Mouse (Mus musculus): ENCODE results near the gene Ak3. TPM values are rescaled to one million over a fixed set of nuclear protein-coding genes. Genes with fewer than 3 reads are reported as not detected.

The Ak3 gene
- polyA plus RNA-seq, 1 experiment from 2014 or later: 94.5 TPM

- no peak overlapping the region for H3K9ac ChIP-seq (replicated peaks; ENCODE audit: low read length)
- H3K9me3 ChIP-seq (replicated peaks; ENCODE audit: control insufficient read depth, low read length): no peaks in the 10 kb centered on the region
- no peak overlapping the region for H3K27ac ChIP-seq (replicated peaks; ENCODE audit: low read depth, low read length)
- DNase-seq (ENCODE audit: low spot score): no peak
- no peaks in the 10 kb centered on the region for H3K4me1 ChIP-seq (ENCODE audit: control insufficient read depth, insufficient read depth, low read length)
- WGBS: 86% methylated on average over 4 of the region's 4 CpGs
- H3K4me3 ChIP-seq (ENCODE audit: low read depth, low read length): no peak overlapping the region
- ATAC-seq (replicated peaks; ENCODE audit: insufficient number of reproducible peaks, low FRiP score, low TSS enrichment, low read depth): no peak
- no peaks in the 10 kb centered on the region for H3K36me3 ChIP-seq (replicated peaks; ENCODE audit: control insufficient read depth, insufficient read depth, low read depth, low read length)
- no peak overlapping the region for H3K4me2 ChIP-seq (ENCODE audit: low read depth, low read length)
- no peaks in the 10 kb centered on the region for H3K27me3 ChIP-seq (ENCODE audit: control insufficient read depth, insufficient read depth, low read length)
These were observed 7.6 kb downstream of the Ak3 start for GRCm38 (mm10) chr19:29040206-29040605.

GRCm38 (mm10) chr19:29039334-29039733 is 8.4 kb downstream of the Ak3 start:
- no peak overlapping the region for H3K9ac ChIP-seq (replicated peaks; ENCODE audit: low read length)
- no peaks in the 10 kb centered on the region for H3K27me3 ChIP-seq (ENCODE audit: control insufficient read depth, insufficient read depth, low read length)
- no peak overlapping the region for H3K4me3 ChIP-seq (ENCODE audit: low read depth, low read length)
- H3K4me2 ChIP-seq (ENCODE audit: low read depth, low read length): no peak overlapping the region
- H3K27ac ChIP-seq (replicated peaks; ENCODE audit: low read depth, low read length): no peak overlapping the region
- DNase-seq (ENCODE audit: low spot score): no peak
- ATAC-seq (replicated peaks; ENCODE audit: insufficient number of reproducible peaks, low FRiP score, low TSS enrichment, low read depth): no peak
- no peaks in the 10 kb centered on the region for H3K4me1 ChIP-seq (ENCODE audit: control insufficient read depth, insufficient read depth, low read length)
- no peaks in the 10 kb centered on the region for H3K9me3 ChIP-seq (replicated peaks; ENCODE audit: control insufficient read depth, low read length)
- no peaks in the 10 kb centered on the region for H3K36me3 ChIP-seq (replicated peaks; ENCODE audit: control insufficient read depth, insufficient read depth, low read depth, low read length)

GRCm38 (mm10) chr19:29037541-29037940 is 10.2 kb downstream of the Ak3 start:
- ATAC-seq (replicated peaks; ENCODE audit: insufficient number of reproducible peaks, low FRiP score, low TSS enrichment, low read depth): no peak
- Histone ChIP-seq H3K27ac (replicated peaks; ENCODE audit: low read depth, low read length) (no peak overlapping the region), H3K4me2 (ENCODE audit: low read depth, low read length) (no peak overlapping the region), H3K9ac (replicated peaks; ENCODE audit: low read length) (no peak overlapping the region), H3K4me1 (ENCODE audit: control insufficient read depth, insufficient read depth, low read length) (no peaks in the 10 kb centered on the region), H3K9me3 (replicated peaks; ENCODE audit: control insufficient read depth, low read length) (no peaks in the 10 kb centered on the region), H3K27me3 (ENCODE audit: control insufficient read depth, insufficient read depth, low read length) (no peaks in the 10 kb centered on the region), H3K36me3 (replicated peaks; ENCODE audit: control insufficient read depth, insufficient read depth, low read depth, low read length) (no peaks in the 10 kb centered on the region), H3K4me3 (ENCODE audit: low read depth, low read length) (no peak overlapping the region)
- 89% methylated on average over 10 of the region's 10 CpGs for WGBS
- no peak for DNase-seq (ENCODE audit: low spot score)

GRCm38 (mm10) chr19:29037026-29037425 is 10.7 kb downstream of the Ak3 start:
- H3K4me2 ChIP-seq (ENCODE audit: low read depth, low read length): no peak overlapping the region
- H3K36me3 ChIP-seq (replicated peaks; ENCODE audit: control insufficient read depth, insufficient read depth, low read depth, low read length): no peaks in the 10 kb centered on the region
- no peak for DNase-seq (ENCODE audit: low spot score)
- no peak overlapping the region for H3K9ac ChIP-seq (replicated peaks; ENCODE audit: low read length)
- no peaks in the 10 kb centered on the region for H3K27me3 ChIP-seq (ENCODE audit: control insufficient read depth, insufficient read depth, low read length)
- WGBS: 94% methylated on average over 5 of the region's 5 CpGs
- no peaks in the 10 kb centered on the region for H3K9me3 ChIP-seq (replicated peaks; ENCODE audit: control insufficient read depth, low read length)
- ATAC-seq (replicated peaks; ENCODE audit: insufficient number of reproducible peaks, low FRiP score, low TSS enrichment, low read depth): no peak
- no peak overlapping the region for H3K27ac ChIP-seq (replicated peaks; ENCODE audit: low read depth, low read length)
- no peaks in the 10 kb centered on the region for H3K4me1 ChIP-seq (ENCODE audit: control insufficient read depth, insufficient read depth, low read length)
- no peak overlapping the region for H3K4me3 ChIP-seq (ENCODE audit: low read depth, low read length)

GRCm38 (mm10) chr19:29032662-29033061 is 15.1 kb downstream of the Ak3 start:
- no peaks in the 10 kb centered on the region for H3K27me3 ChIP-seq (ENCODE audit: control insufficient read depth, insufficient read depth, low read length)
- no peaks in the 10 kb centered on the region for H3K4me1 ChIP-seq (ENCODE audit: control insufficient read depth, insufficient read depth, low read length)
- H3K27ac ChIP-seq (replicated peaks; ENCODE audit: low read depth, low read length): no peak overlapping the region
- H3K9ac ChIP-seq (replicated peaks; ENCODE audit: low read length): no peak overlapping the region
- H3K4me3 ChIP-seq (ENCODE audit: low read depth, low read length): no peak overlapping the region
- DNase-seq (ENCODE audit: low spot score) (no peak), ATAC-seq (replicated peaks; ENCODE audit: insufficient number of reproducible peaks, low FRiP score, low TSS enrichment, low read depth) (no peak)
- H3K4me2 ChIP-seq (ENCODE audit: low read depth, low read length): no peak overlapping the region
- no peaks in the 10 kb centered on the region for H3K9me3 ChIP-seq (replicated peaks; ENCODE audit: control insufficient read depth, low read length)
- no peaks in the 10 kb centered on the region for H3K36me3 ChIP-seq (replicated peaks; ENCODE audit: control insufficient read depth, insufficient read depth, low read depth, low read length)

GRCm38 (mm10) chr19:29031788-29032187 is 16.0 kb downstream of the Ak3 start:
- ATAC-seq (replicated peaks; ENCODE audit: insufficient number of reproducible peaks, low FRiP score, low TSS enrichment, low read depth): no peak

GRCm38 (mm10) chr19:29024391-29024947 is 23.3 kb downstream of the Ak3 start:
- ATAC-seq (replicated peaks; ENCODE audit: insufficient number of reproducible peaks, low FRiP score, low TSS enrichment, low read depth): no peak
- peaks cover 10% of the 10 kb centered on the region for H3K36me3 ChIP-seq (replicated peaks; ENCODE audit: control insufficient read depth, insufficient read depth, low read depth, low read length)
- 71% methylated on average over 11 of the region's 11 CpGs for WGBS

More at GRCm38 (mm10) chr19:29031788-29032187, 16.0 kb downstream of the Ak3 start:
- Histone ChIP-seq H3K4me2 (ENCODE audit: low read depth, low read length) (no peak overlapping the region), H3K4me1 (ENCODE audit: control insufficient read depth, insufficient read depth, low read length) (no peaks in the 10 kb centered on the region), H3K9ac (replicated peaks; ENCODE audit: low read length) (no peak overlapping the region), H3K4me3 (ENCODE audit: low read depth, low read length) (no peak overlapping the region), H3K36me3 (replicated peaks; ENCODE audit: control insufficient read depth, insufficient read depth, low read depth, low read length) (no peaks in the 10 kb centered on the region), H3K27ac (replicated peaks; ENCODE audit: low read depth, low read length) (no peak overlapping the region), H3K27me3 (ENCODE audit: control insufficient read depth, insufficient read depth, low read length) (no peaks in the 10 kb centered on the region), H3K9me3 (replicated peaks; ENCODE audit: control insufficient read depth, low read length) (no peaks in the 10 kb centered on the region)
- 93% methylated on average over 3 of the region's 3 CpGs for WGBS
- no peak for DNase-seq (ENCODE audit: low spot score)

GRCm38 (mm10) chr19:29021754-29022345 is 25.9 kb downstream of the Ak3 start:
- H3K4me1 ChIP-seq (ENCODE audit: control insufficient read depth, insufficient read depth, low read length): no peaks in the 10 kb centered on the region
- H3K27ac ChIP-seq (replicated peaks; ENCODE audit: low read depth, low read length): no peak overlapping the region
- no peaks in the 10 kb centered on the region for H3K27me3 ChIP-seq (ENCODE audit: control insufficient read depth, insufficient read depth, low read length)
- ATAC-seq (replicated peaks; ENCODE audit: insufficient number of reproducible peaks, low FRiP score, low TSS enrichment, low read depth): no peak
- no peaks in the 10 kb centered on the region for H3K9me3 ChIP-seq (replicated peaks; ENCODE audit: control insufficient read depth, low read length)
- no peak for DNase-seq (ENCODE audit: low spot score)
- peaks cover 10% of the 10 kb centered on the region for H3K36me3 ChIP-seq (replicated peaks; ENCODE audit: control insufficient read depth, insufficient read depth, low read depth, low read length)
- no peak overlapping the region for H3K9ac ChIP-seq (replicated peaks; ENCODE audit: low read length)
- no peak overlapping the region for H3K4me3 ChIP-seq (ENCODE audit: low read depth, low read length)
- no peak overlapping the region for H3K4me2 ChIP-seq (ENCODE audit: low read depth, low read length)
- WGBS: 91% methylated on average over 7 of the region's 7 CpGs

More at GRCm38 (mm10) chr19:29024391-29024947, 23.3 kb downstream of the Ak3 start:
- no peaks in the 10 kb centered on the region for H3K9me3 ChIP-seq (replicated peaks; ENCODE audit: control insufficient read depth, low read length)
- H3K4me1 ChIP-seq (ENCODE audit: control insufficient read depth, insufficient read depth, low read length): no peaks in the 10 kb centered on the region
- H3K9ac ChIP-seq (replicated peaks; ENCODE audit: low read length): no peak overlapping the region
- no peak overlapping the region for H3K4me3 ChIP-seq (ENCODE audit: low read depth, low read length)
- DNase-seq (ENCODE audit: low spot score): no peak
- no peaks in the 10 kb centered on the region for H3K27me3 ChIP-seq (ENCODE audit: control insufficient read depth, insufficient read depth, low read length)
- no peak overlapping the region for H3K4me2 ChIP-seq (ENCODE audit: low read depth, low read length)
- no peak overlapping the region for H3K27ac ChIP-seq (replicated peaks; ENCODE audit: low read depth, low read length)

Data from embryonic facial prominence, embryonic 11.5 days (tissue).